Mouse (Mus musculus) central nervous system, embryonic 11.5 days (tissue): ENCODE data around the gene Hist1h1d. TPM values are rescaled to one million over a fixed set of nuclear protein-coding genes. Genes with fewer than 3 reads are reported as not detected.

Experiments
- polyA plus RNA-seq: library from polyadenylated mRNA; depleted of rRNA; stranded (reverse); fragments of >200 nt; gene quantifications from 2 replicates; pipeline ENCODE4 v1.2.3, GENCODE M21; 2012; rRNA removed

Hist1h1d gene
- polyA plus RNA-seq = 0.65 and 1.3 TPM in 2 replicates

DNA sequence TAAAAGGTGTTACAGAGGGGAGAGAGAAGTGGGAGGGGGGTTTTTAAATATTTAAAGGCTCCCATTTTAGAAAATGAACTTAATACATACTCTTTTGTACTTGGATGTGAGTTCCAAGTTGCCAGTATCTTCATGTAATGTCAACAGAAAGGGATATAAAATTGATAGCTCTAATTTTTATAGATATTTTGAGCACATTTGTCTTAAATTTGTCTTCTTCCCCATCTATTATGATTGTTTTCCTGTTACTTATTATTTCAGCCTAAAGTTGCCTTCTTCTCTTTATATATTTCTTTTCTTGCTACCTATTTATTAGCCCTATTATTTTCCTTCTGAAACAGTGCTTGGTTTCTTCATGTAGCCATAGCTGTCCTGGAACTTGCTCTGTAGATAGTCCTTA lies at the start of gene Hist1h1d:
Gene Hist1h1d, plus strand, starts transcription at position 301 of the 400 bp plus-strand sequence.

DNA sequence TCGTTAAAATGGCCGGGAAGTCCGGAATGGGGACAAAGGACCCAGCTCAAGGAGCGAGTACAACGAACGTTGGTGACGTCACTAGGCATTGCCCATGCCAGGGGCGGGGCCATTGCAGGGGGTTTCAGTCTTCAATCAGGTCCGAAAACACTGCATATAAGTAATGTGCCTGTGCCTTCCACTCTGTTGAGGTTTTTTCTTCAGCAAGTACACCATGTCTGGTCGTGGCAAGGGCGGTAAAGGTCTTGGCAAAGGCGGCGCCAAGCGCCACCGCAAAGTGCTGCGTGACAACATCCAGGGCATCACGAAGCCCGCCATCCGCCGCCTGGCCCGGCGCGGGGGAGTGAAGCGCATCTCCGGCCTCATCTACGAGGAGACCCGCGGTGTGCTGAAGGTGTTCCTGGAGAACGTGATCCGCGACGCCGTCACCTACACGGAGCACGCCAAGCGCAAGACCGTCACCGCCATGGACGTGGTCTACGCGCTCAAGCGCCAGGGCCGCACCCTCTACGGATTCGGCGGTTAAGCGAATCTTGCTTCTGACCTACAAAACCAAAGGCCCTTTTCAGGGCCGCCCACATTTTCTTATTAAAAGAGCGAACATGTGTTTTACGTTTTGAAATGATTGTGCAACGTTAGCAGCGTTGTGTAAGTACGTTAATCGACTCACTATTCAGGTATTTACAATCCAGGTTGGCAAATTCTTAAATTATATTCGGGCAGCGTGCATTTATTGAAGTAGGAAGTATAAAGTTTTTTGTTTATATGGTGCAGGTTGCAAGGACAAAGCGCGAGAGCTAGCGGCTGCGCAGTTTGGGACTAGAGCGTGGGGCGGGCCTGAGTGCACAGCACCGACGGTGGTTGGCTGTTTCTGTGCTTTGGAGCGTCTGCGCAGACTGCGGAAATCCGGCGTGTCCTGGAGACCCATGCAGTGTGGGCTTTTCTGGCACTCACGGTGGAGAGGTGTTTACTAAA lies 21.9 kb upstream of the Hist1h1d start, which contains the start of gene Hist1h4h:
Gene Hist1h4h, plus strand, starts transcription at position 150 of the 975 bp plus-strand sequence.

DNA sequence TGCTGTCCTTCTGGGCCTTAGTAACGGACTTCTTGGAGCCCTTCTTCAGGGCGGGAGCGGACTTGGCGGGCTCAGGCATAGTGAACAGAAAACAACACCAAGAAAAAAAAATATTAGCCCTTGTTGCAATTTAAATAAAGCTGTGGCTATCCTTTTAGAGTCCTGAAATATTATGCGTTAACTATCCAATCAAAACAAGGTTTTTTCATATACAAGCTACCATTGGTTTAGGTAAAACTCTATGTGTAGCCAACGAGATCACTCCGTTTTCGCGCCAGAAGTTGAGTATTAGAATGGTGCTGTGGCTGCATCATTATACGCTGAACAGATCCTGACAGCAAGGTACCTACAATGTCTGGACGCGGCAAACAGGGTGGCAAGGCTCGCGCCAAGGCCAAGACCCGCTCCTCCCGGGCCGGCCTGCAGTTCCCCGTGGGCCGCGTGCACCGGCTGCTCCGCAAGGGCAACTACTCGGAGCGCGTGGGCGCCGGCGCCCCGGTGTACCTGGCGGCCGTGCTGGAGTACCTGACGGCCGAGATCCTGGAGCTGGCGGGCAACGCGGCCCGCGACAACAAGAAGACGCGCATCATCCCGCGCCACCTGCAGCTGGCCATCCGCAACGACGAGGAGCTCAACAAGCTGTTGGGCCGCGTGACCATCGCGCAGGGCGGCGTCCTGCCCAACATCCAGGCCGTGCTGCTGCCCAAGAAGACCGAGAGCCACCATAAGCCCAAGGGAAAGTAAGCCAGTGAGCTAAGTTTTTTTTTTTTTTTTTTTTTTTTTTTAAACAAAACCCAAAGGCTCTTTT lies 19.3 kb upstream of the Hist1h1d start, which contains the start of gene Hist1h2af:
Gene Hist1h2af, plus strand, starts transcription at position 347 of the 808 bp plus-strand sequence.

DNA sequence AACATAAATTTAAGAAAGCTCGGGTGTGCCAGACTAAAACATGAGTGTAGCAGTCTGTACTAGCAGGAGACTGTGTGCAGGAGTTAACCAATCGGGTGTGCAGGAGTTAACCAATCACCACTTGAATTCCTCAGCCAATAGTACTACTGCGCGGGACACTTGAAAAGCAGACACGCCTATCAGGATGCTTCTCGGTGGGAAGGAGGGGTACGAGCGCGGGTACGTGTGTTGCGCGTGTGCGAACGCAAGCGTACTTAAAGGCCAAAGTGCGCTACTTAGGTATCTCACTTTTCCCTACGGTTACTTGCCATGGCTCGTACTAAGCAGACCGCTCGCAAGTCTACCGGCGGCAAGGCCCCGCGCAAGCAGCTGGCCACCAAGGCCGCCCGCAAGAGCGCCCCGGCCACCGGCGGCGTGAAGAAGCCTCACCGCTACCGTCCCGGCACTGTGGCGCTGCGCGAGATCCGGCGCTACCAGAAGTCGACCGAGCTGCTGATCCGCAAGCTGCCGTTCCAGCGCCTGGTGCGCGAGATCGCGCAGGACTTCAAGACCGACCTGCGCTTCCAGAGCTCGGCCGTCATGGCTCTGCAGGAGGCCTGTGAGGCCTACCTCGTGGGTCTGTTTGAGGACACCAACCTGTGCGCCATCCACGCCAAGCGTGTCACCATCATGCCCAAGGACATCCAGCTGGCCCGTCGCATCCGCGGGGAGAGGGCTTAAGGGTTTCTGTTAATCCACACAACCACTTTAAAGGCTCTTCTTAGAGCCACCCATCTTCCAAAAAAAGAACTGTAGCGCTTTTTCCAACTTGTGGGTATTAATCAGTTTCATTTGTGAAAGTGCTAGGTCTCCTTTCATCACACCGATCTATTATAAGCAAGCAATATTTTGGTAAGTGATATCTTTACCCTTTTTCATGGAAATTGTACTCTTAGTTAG lies 17.7 kb upstream of the Hist1h1d start, which contains the start of gene Hist1h3g:
Gene Hist1h3g, plus strand, starts transcription at position 286 of the 939 bp plus-strand sequence.

DNA sequence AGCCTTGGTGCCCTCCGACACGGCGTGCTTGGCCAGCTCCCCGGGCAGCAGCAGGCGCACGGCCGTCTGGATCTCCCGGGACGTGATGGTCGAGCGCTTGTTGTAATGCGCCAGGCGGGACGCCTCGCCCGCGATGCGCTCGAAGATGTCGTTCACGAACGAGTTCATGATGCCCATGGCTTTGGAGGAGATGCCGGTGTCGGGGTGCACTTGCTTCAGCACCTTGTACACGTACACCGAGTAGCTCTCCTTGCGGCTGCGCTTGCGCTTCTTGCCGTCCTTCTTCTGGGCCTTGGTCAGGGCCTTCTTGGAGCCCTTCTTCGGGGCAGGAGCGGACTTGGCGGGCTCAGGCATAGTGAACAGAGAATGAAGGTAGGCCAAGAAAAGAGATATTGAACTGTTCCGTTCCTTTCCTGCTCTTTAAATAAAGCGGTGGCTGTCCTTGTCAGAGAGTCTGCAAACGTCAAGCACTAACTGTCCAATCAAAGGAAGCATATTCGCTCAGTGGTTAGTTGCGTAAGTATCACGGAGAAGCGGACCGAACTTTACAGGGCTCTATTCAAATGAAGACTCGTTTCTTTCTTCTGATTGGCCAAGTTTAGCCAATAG lies 10.0 kb upstream of the Hist1h1d start, which contains the start of gene Hist1h2bh:
Gene Hist1h2bh, minus strand, starts transcription at position 394 of the 609 bp plus-strand sequence.

DNA sequence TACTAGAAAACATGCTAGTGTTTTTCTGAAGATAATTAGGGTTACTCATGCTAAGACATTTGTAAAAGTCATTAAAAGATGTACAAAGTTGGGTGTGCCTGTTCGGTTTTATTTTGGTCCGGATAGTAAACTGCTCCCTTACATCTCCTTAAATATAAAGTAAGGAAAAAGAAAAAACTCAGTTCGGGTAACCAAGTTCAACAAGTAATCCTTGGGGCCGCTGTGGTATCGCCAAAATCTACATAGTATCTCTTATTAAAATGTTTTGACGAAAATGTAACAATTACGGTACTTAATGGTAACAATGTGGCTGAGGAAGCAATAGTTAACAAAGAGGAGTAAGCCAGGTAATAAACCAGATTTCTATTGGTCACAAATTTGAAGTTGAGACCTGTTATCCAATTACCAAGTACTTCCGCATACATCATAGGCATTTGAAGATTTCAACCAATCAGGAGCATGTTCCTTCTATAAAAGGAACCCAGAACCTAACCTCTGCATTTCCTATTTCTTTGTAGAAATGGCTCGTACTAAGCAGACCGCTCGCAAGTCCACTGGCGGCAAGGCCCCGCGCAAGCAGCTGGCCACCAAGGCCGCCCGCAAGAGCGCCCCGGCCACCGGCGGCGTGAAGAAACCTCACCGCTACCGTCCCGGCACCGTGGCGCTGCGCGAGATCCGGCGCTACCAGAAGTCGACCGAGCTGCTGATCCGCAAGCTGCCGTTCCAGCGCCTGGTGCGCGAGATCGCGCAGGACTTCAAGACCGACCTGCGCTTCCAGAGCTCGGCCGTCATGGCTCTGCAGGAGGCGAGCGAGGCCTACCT lies 8.9 kb upstream of the Hist1h1d start, which contains the start of gene Hist1h3f:
Gene Hist1h3f, plus strand, starts transcription at position 88 of the 822 bp plus-strand sequence.

DNA sequence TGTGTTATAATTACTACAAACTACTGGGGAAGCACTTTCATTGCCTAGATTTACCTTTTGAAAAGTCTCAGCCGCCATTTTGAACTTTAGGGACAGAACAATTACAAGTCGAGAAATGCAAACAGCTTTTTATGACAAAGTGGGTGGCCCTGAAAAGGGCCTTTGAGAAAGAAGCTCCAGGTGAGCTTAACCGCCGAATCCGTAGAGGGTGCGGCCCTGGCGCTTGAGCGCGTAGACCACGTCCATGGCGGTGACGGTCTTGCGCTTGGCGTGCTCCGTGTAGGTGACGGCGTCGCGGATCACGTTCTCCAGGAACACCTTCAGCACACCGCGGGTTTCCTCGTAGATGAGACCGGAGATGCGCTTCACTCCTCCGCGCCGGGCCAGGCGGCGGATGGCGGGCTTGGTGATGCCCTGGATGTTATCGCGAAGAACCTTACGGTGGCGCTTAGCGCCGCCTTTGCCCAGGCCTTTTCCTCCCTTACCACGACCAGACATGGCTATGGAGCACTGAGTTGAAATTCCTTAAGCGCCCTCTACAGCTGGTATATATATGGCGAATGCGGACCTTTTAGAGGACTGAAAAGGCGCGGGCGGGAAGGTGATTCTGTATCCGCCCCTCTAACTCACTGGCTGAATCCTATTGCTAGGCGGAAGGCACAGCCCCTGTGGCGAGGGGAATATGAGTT lies 1.8 kb upstream of the Hist1h1d start, which contains the start of gene Hist1h4f:
Gene Hist1h4f, minus strand, starts transcription at position 503 of the 689 bp plus-strand sequence.

DNA sequence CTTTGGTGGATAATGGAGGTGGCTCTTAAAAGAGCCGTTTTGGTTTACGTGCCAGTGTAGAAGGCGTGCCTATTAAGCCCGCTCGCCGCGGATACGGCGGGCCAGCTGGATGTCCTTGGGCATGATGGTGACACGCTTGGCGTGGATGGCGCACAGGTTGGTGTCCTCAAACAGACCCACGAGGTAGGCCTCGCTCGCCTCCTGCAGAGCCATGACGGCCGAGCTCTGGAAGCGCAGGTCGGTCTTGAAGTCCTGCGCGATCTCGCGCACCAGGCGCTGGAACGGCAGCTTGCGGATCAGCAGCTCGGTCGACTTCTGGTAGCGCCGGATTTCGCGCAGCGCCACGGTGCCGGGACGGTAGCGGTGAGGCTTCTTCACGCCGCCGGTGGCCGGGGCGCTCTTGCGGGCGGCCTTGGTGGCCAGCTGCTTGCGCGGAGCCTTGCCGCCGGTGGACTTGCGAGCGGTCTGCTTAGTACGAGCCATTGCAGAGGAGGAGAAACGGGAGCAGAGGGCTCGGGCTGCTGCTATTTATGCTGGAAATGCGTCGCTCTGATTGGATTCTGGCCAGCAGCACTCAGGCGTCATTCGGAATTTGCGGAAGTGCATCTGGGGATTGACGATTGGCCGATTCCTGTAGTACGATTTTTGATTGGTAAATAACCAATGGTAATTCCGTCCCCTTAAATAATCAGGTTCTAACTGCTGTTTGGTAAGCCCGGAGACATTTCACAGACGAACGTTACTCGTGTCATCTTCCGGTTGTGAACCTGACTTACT lies 9.0 kb downstream of the Hist1h1d start, which contains the start of gene Hist1h3e:
Gene Hist1h3e, minus strand, starts transcription at position 487 of the 777 bp plus-strand sequence.

DNA sequence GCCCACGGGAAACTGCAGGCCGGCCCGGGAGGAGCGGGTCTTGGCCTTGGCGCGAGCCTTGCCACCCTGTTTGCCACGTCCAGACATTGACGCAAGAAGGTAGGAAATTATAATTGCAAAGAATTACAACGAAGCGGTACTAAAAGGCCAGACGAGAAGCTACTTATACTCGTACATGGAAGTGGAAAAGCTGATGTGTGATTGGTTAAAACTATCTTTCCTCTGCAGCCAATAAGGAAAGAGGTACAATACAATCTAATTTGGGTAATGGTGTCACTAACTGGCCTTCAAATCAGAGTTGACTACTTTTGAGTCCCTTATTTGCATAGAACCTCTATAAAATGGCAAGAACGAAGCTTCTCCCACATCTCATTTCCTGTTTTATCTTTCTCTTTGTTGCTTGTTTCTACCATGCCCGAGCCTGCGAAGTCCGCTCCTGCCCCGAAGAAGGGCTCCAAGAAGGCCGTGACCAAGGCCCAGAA lies 18.0 kb downstream of the Hist1h1d start, which contains the start of the genes Hist1h2ae and Hist1h2bg:
Gene Hist1h2ae, minus strand, starts transcription at position 199 of the 482 bp plus-strand sequence.
Gene Hist1h2bg, plus strand, starts transcription at position 375 of the 482 bp plus-strand sequence.

DNA sequence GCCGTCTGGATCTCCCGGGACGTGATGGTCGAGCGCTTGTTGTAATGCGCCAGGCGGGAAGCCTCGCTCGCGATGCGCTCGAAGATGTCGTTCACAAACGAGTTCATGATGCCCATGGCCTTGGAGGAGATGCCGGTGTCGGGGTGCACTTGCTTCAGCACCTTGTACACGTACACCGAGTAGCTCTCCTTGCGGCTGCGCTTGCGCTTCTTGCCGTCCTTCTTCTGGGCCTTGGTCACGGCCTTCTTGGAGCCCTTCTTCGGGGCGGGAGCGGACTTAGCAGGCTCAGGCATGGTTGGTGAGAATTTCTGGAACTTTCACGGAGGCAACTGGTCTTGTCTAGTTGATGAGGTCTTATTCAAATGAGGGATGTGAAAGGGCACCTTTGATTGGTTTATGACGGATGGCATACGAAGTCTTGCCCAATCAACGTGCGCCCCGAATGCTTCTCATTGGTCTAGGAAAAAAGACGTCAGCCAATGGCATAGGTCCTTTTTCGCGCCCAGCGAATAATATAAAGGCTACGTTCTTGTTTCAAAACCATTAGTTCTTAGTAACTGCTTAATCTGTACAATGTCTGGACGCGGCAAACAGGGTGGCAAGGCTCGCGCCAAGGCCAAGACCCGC lies 20.9 kb downstream of the Hist1h1d start, which contains the start of the genes Hist1h2bf and Hist1h2ad:
Gene Hist1h2bf, minus strand, starts transcription at position 299 of the 627 bp plus-strand sequence.
Gene Hist1h2ad, plus strand, starts transcription at position 484 of the 627 bp plus-strand sequence.

DNA sequence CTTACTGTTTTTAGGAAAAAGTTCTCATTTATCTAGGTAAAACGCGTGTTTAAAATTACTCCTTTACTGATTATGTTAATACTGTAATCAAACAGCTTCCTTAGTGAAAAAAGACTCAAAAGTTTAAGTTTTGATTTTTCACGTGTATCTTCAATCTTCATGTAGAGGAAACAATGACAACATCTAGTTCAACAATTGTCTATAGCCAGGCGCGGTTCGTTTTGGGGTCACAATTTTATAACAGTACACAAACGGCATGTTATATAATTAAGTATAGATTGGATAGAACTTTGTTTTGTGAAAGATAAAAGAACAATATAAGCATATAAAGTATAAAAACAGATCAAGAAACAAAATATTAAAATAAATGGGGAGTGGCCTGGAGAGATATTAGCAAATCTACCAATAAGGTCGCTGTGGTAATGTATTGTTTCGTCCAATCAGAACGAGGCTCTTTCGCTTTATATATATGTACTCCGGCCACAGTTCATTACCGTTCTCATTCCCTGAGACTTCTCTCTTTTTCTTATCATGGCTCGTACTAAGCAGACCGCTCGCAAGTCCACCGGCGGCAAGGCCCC lies 22.3 kb downstream of the Hist1h1d start, which contains the start of gene Hist1h3d:
Gene Hist1h3d, plus strand, starts transcription at position 493 of the 581 bp plus-strand sequence.

DNA sequence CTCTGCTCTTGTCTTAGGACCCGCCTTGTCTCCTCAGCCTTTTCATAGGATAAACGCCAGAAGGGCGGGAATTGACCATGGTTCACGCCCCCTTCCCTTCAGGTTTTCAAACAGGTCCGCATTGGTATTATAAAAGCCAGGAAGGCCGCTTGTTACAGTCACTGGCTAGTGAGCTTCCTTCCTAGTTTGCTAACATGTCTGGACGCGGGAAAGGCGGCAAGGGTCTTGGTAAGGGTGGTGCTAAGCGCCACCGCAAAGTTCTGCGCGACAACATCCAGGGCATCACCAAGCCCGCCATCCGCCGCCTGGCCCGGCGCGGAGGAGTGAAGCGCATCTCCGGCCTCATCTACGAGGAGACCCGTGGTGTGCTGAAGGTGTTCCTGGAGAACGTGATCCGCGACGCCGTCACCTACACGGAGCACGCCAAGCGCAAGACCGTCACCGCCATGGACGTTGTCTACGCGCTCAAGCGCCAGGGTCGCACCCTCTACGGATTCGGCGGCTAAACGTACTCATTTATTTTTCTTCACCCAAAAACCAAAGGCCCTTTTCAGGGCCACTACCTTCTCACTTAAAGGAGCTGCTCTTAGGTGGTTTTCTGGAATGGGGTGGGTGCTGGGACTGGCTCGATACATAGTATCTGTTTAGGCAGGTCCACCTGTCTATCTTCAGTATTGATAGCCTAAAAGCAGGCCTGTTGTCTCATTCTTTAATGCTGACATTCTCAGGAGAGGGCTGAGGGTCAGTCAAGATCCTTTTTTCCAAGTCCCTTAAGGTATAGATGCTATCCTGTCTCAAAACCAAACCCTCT lies 28.6 kb downstream of the Hist1h1d start, which contains the start of gene Hist1h4d:
Gene Hist1h4d, plus strand, starts transcription at position 191 of the 811 bp plus-strand sequence.

